Mouse (Mus musculus) E14TG2a.4 (cell line): ENCODE results near the gene Atp2b2.

ENCODE experiments used
- H3K27me3 ChIP-seq: 2 replicates; pipeline ENCODE4 v1.6.1; 2014; ENCODE audit warnings: low read length, control low read depth; ENCODE audit not compliant: insufficient read depth
- H3K36me3 ChIP-seq: 2 replicates; pipeline ENCODE4 v1.6.1; 2014; ENCODE audit warnings: low read length, control low read depth; ENCODE audit not compliant: insufficient read depth
- H3K4me1 ChIP-seq: replicated peaks from 2 replicates; pipeline ENCODE4 v1.6.1; 2014; ENCODE audit warnings: low read depth, low read length, control low read depth
- H3K4me3 ChIP-seq: replicated peaks from 2 replicates; pipeline ENCODE4 v1.5.1; 2014; ENCODE audit warnings: mild to moderate bottlenecking, low read length
- H3K9me3 ChIP-seq: 2 replicates; pipeline ENCODE4 v1.6.1; 2014; ENCODE audit warnings: low read length, control low read depth
- CTCF ChIP-seq: conservative IDR thresholded peaks from 2 replicates; pipeline ENCODE4 v1.5.1; 2014; ENCODE audit warnings: low read length
- NANOG ChIP-seq: IDR thresholded peaks from 2 replicates; pipeline ENCODE4 v1.6.1; 2014; ENCODE audit warnings: borderline replicate concordance, low read length, mixed read lengths
- POU5F1 ChIP-seq: IDR thresholded peaks from 2 replicates; pipeline ENCODE4 v1.6.1; 2014; ENCODE audit warnings: low read length, borderline replicate concordance

Gene Atp2b2

GRCm38 (mm10) chr6:113894008-113894407 is 148.4 kb downstream of the Atp2b2 start:
- Histone ChIP-seq H3K27me3 (peaks cover 68% of the 10 kb centered on the region), H3K36me3 (no peaks in the 10 kb centered on the region), H3K4me1 (peaks cover 31% of the 10 kb centered on the region), H3K4me3 (no peak overlapping the region), H3K9me3 (no peaks in the 10 kb centered on the region)
- no peak for TF ChIP-seq POU5F1
- no peak for TF ChIP-seq CTCF
- TF ChIP-seq NANOG: no peak

DNA sequence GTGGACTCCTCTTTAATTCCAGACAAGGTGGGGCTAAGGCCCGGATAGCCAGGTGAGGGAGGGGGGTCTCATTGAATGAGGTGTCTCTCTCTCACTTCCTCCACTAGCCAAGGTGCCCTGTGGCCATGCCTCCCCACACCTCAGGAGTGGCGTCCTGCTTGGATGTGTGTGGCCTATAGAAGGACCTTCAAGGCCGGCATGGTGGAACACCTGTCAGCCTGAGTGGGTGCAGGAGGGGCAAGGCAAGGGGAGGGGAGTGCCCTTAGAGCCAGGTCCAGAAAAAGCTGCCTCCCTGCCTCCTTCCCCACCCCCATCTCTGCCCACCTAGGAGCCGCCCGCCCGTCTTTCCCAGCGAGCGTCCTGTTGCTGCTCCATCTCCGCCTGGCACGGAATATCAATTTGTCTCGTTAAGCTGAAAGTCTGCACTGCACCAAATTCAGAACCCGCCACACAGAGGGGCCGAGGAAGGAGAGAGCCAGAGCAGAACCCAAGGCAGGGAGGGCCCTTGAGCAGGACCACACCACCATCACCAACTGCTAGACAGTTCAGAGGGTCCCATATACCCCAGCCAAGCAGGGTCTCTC is 150.2 kb downstream of the Atp2b2 start:
- TF ChIP-seq NANOG (no peak), CTCF (no peak), POU5F1 (no peak)
- H3K4me3 ChIP-seq: peak overlapping the region; percentile 77
- no peaks in the 10 kb centered on the region for H3K9me3 ChIP-seq
- no peaks in the 10 kb centered on the region for H3K36me3 ChIP-seq
- peaks cover 49% of the 10 kb centered on the region for H3K4me1 ChIP-seq
- peaks cover 67% of the 10 kb centered on the region for H3K27me3 ChIP-seq

- TF ChIP-seq CTCF (no peak), POU5F1 (no peak), NANOG (no peak)
- H3K36me3 ChIP-seq: no peaks in the 10 kb centered on the region
- peaks cover 67% of the 10 kb centered on the region for H3K27me3 ChIP-seq
- H3K9me3 ChIP-seq: no peaks in the 10 kb centered on the region
- peak overlapping the region; percentile 77 for H3K4me3 ChIP-seq
- peaks cover 57% of the 10 kb centered on the region for H3K4me1 ChIP-seq
These were observed 151.0 kb downstream of the Atp2b2 start for GRCm38 (mm10) chr6:113891225-113891967.

DNA sequence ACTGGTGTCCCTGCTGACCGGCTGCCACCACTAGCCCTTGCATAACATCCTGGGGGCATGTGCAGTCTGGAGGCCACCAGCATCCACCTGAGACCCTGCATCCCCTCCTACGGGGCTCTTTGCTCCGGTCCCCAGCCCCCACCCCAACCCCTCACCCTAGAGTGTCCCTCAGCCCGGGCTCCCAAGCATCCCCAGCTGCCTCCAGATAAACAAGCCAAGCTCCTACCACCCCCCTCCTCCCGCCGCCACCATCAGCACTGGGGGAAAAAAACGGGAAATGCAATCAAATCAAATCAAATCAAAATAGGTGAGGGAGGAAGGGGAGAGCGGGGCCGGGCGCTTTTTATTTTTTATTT is 151.6 kb downstream of the Atp2b2 start:
- peaks cover 67% of the 10 kb centered on the region for H3K27me3 ChIP-seq
- H3K36me3 ChIP-seq: no peaks in the 10 kb centered on the region
- TF ChIP-seq POU5F1 (no peak), NANOG (no peak), CTCF (no peak)
- H3K4me1 ChIP-seq: peaks cover 62% of the 10 kb centered on the region
- peak overlapping the region; percentile 77 for H3K4me3 ChIP-seq
- H3K9me3 ChIP-seq: no peaks in the 10 kb centered on the region

DNA sequence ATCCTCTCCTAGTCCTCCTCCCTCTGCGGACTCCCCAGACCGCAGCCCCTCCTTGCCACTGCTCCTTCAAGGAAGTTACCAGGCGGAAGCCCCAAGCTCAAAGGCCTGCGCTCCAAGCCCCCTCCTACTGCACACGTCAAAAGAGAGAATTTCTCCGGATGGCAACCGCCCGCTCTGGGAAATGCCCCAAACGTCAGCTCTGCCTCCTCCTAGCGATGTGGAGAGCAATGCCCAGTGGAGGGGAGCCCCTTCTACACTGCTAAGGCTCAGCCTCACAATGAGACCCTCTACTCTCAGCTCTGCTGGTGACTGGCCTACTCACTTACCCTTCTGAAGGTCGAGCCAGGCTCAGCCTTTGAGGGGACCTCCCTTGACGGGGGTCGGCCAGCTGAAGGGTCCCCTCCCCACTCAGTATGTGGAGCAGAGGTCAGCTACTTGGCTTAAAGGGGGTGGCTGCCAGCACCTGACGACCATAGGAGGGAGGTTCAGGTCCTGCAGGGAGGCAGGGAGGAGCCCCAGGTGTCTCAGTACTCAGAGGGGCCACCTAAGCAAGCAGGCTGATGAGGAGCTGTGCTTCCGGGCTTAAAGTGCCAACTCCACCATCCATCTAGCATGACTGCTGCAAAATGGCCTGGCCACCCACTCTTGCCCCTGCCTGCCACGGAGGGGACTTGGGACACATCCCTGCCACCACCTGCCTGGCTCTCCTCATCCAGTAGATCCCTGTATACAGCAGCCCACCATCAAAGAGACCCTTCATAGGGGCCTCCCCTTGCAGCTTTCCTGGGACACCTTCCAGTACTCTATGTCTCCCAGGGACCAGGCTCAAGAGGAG is 152.2 kb downstream of the Atp2b2 start:
- Histone ChIP-seq H3K36me3 (no peaks in the 10 kb centered on the region), H3K9me3 (no peaks in the 10 kb centered on the region), H3K27me3 (peaks cover 62% of the 10 kb centered on the region), H3K4me3 (peak overlapping the region; percentile 77), H3K4me1 (peaks cover 68% of the 10 kb centered on the region)
- no peak for TF ChIP-seq CTCF
- TF ChIP-seq POU5F1: no peak
- no peak for TF ChIP-seq NANOG

DNA sequence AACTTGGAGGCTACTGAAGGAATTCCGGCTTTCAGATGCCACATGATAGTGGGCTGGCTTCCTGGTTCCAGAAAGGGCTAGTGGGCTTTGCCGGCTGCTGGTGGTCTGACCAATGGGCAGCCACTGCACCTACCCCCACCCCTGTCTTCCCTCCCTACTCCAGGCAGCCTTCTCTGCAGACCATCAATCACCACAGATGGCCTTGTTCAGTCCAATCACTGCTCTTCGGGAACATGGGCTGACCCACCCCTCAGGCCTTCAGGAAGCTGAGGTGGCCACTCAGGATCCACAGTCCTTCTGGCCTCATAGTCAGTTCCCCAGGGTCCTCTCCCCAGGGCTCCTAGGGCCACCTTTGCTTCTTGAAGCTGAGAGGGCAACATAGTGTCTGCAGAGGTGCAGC is 153.2 kb downstream of the Atp2b2 start:
- peaks cover 53% of the 10 kb centered on the region for H3K27me3 ChIP-seq
- no peaks in the 10 kb centered on the region for H3K9me3 ChIP-seq
- TF ChIP-seq POU5F1 (no peak), CTCF (no peak), NANOG (no peak)
- no peaks in the 10 kb centered on the region for H3K36me3 ChIP-seq
- H3K4me1 ChIP-seq: peaks cover 79% of the 10 kb centered on the region
- H3K4me3 ChIP-seq: no peak overlapping the region

DNA sequence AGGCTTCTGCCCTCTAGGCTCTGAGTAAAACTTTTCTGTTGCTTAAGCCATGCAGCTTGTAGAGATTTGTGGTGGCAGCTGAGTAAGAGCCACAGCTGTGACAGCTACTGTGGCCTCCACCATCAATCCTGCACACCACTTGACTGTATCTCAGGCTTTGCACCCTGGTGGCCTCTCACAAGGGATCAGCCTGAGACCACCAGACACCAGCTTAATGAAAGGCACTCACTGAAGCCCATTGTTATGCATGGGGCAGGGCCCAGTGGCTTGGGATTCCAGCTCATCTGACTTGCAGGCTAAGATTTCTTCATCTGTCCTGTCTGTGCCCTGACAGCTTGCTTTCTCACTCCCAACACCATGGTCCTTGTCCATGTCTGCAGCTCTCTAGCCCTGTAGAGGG is 155.5 kb downstream of the Atp2b2 start:
- no peaks in the 10 kb centered on the region for H3K9me3 ChIP-seq
- H3K27me3 ChIP-seq: peaks cover 31% of the 10 kb centered on the region
- H3K4me1 ChIP-seq: peaks cover 96% of the 10 kb centered on the region
- no peak overlapping the region for H3K4me3 ChIP-seq
- TF ChIP-seq POU5F1 (peak; percentile 99), NANOG (no peak; the same call in 1 of the 2 replicates)
- no peaks in the 10 kb centered on the region for H3K36me3 ChIP-seq

DNA sequence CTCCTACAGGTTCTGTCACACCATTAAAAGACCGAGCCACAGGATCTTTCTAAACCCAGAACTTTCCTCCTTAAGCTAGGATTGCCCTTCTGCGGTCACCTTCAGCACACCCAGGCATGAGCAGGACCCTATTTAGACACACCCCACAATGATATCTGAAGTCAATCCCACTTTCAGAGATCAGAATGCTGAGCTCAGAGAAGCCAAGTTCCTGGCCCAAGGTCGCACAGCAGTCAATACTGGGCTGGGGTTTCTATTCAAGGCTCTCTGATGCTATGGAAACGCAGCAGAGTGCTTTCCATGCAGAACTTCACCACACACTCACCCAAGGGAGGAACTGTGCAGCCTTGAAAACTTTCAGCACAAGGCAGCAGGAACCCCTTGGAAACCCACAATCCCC is 157.6 kb downstream of the Atp2b2 start:
- Histone ChIP-seq H3K27me3 (peaks cover 12% of the 10 kb centered on the region), H3K4me1 (peaks cover 79% of the 10 kb centered on the region), H3K36me3 (no peaks in the 10 kb centered on the region), H3K4me3 (no peak overlapping the region), H3K9me3 (no peaks in the 10 kb centered on the region)
- TF ChIP-seq POU5F1 (no peak), NANOG (peak; percentile 21; the same call in 1 of the 2 replicates)
